8 mouse cellular contexts compared by ENCODE assay signal in genomic region chr5:142812976-142813721, GRCm38 (mm10). TPM values are rescaled to one million over a fixed set of nuclear protein-coding genes. Genes with fewer than 3 reads are reported as not detected.
DNase-seq lines count a peak whose midpoint lies in the region; ATAC-seq and TF ChIP-seq lines count a peak whose summit lies in the region.

No protein-coding gene starts in this region.

- H3K9me3 ChIP-seq in G1E (replicated peaks): peaks cover 26% of the 10 kb centered on the region
- no peaks in the 10 kb centered on the region for H3K9me3 ChIP-seq in forebrain, embryonic 13.5 days (replicated peaks)
- H3K9me3 ChIP-seq in limb, embryonic 10.5 days (replicated peaks): no peaks in the 10 kb centered on the region
- H3K9me3 ChIP-seq in midbrain, embryonic 13.5 days: no peaks in the 10 kb centered on the region

- peak overlapping the region; percentile 100 for H3K27ac ChIP-seq in forebrain, embryonic 13.5 days
- peak overlapping the region; percentile 100 for H3K27ac ChIP-seq in limb, embryonic 10.5 days
- peak overlapping the region; percentile 100 for H3K27ac ChIP-seq in midbrain, embryonic 13.5 days

- peaks cover 40% of the 10 kb centered on the region for H3K4me1 ChIP-seq in G1E (ENCODE audit: insufficient read depth, low read depth, low read length)
- H3K4me1 ChIP-seq in forebrain, embryonic 13.5 days: peaks cover 46% of the 10 kb centered on the region
- H3K4me1 ChIP-seq in limb, embryonic 10.5 days: peaks cover 42% of the 10 kb centered on the region
- peaks cover 45% of the 10 kb centered on the region for H3K4me1 ChIP-seq in midbrain, embryonic 13.5 days (replicated peaks)

- H3K4me3 ChIP-seq in G1E (ENCODE audit: low read depth, low read length): peak overlapping the region; percentile 73; the same call in 1 of the 2 replicates
- H3K4me3 ChIP-seq in forebrain, embryonic 13.5 days: peak overlapping the region; percentile 99
- H3K4me3 ChIP-seq in limb, embryonic 10.5 days: peak overlapping the region; percentile 68
- peak overlapping the region; percentile 100 for H3K4me3 ChIP-seq in midbrain, embryonic 13.5 days (replicated peaks)

- intact Hi-C loops in heart, postnatal 36 days (cut with DNase I): loop anchor here (10.0 kb wide), 1 partner anchor 712 kb away; the partner anchor contains the start of gene Rac1

- TF ChIP-seq CTCF in G1E (IDR thresholded peaks at IDR 0.05; ENCODE audit: low read depth, low read length): no peak

- no peak for DNase-seq in G1E (ENCODE audit: low spot score)
- peak; percentile 52 to 68 for DNase-seq in adrenal gland, postnatal 36 days
- DNase-seq in heart, postnatal 36 days: peak; percentile 69 to 72
- peak; percentile 61 for DNase-seq in limb, embryonic 10.5 days (ENCODE audit: low spot score)
- DNase-seq in spleen, postnatal 14 days (ENCODE audit: low spot score in 2 of 2): no peak

- H3K9ac ChIP-seq in forebrain, embryonic 13.5 days: peak overlapping the region; percentile 100
- H3K9ac ChIP-seq in midbrain, embryonic 13.5 days (replicated peaks): peak overlapping the region; percentile 100

- 0% methylated on average over 18 of the region's 18 CpGs for WGBS in forebrain, embryonic 13.5 days
- 3% methylated on average over 18 of the region's 18 CpGs for WGBS in limb, embryonic 10.5 days
- WGBS in midbrain, embryonic 13.5 days: 0% methylated on average over 18 of the region's 18 CpGs

- H3K4me2 ChIP-seq in forebrain, embryonic 13.5 days: peak overlapping the region; percentile 98
- peak overlapping the region; percentile 99 for H3K4me2 ChIP-seq in midbrain, embryonic 13.5 days (replicated peaks)

- peaks cover 4% of the 10 kb centered on the region for H3K36me3 ChIP-seq in G1E (replicated peaks)
- peaks cover 40% of the 10 kb centered on the region for H3K36me3 ChIP-seq in forebrain, embryonic 13.5 days (ENCODE audit: poor library complexity, severe bottlenecking)
- H3K36me3 ChIP-seq in limb, embryonic 10.5 days: peaks cover 65% of the 10 kb centered on the region
- H3K36me3 ChIP-seq in midbrain, embryonic 13.5 days: peaks cover 19% of the 10 kb centered on the region

- H3K27me3 ChIP-seq in G1E (ENCODE audit: insufficient read depth, low read length): peaks cover 68% of the 10 kb centered on the region
- H3K27me3 ChIP-seq in forebrain, embryonic 13.5 days: no peaks in the 10 kb centered on the region
- no peaks in the 10 kb centered on the region for H3K27me3 ChIP-seq in limb, embryonic 10.5 days (ENCODE audit: low read depth, poor library complexity, severe bottlenecking)
- H3K27me3 ChIP-seq in midbrain, embryonic 13.5 days: no peaks in the 10 kb centered on the region

- ATAC-seq in G1E (ENCODE audit: extremely low read depth, insufficient number of reproducible peaks, low FRiP score, poor library complexity, severe bottlenecking): no peak
- ATAC-seq in forebrain, embryonic 13.5 days: no peak
- ATAC-seq in midbrain, embryonic 13.5 days: no peak
- no peak for ATAC-seq in erythroid progenitor cell, adult 5-6 weeks (replicated peaks; ENCODE audit: low FRiP score, poor library complexity, severe bottlenecking)

RNA-seq across cellular contexts. Expression of gene Tnrc18, which starts 4.3 kb away (rescaled TPM):
- 30.2 and 36.3 TPM in 2 replicates for total RNA-seq in G1E (2014; fragmentation: Nextera tagmentation)
- 4.6 and 5.4 TPM in 2 replicates for total RNA-seq in G1E (2017)
- 81.6 and 90.7 TPM in 2 replicates for polyA plus RNA-seq in G1E (2012)
- total RNA-seq in adrenal gland, postnatal 36 days (2021): 10 to 100 TPM; 79.8 to 81.9 TPM
- 34.7 and 35.9 TPM in 2 replicates for polyA plus RNA-seq in forebrain, embryonic 13.5 days (2015; fragmentation: Nextera tagmentation; extraction: Ambion mirVana)
- total RNA-seq in heart, postnatal 36 days (2021): 10 to 100 TPM; 55.4 to 62.3 TPM
- 24.7 and 39.0 TPM in 2 replicates for polyA plus RNA-seq in limb, embryonic 10.5 days (2016; fragmentation: Nextera tagmentation; extraction: Ambion mirVana)
- polyA plus RNA-seq in midbrain, embryonic 13.5 days (2015; fragmentation: Nextera tagmentation; extraction: Ambion mirVana): 30.5 and 40.7 TPM in 2 replicates
- total RNA-seq in erythroid progenitor cell, adult 5-6 weeks (2015; ENCODE audit: low replicate concordance): 14.4 and 21.8 TPM in 2 replicates
- 15.1 TPM in 2 replicates for total RNA-seq in erythroid progenitor cell, adult 5-6 weeks (2017; ENCODE audit: low replicate concordance)

Comparison
In these comparisons a context has a peak if more than half of its experiments do, and no peak if none do; other contexts are left out.
1. DNase-seq: peak in adrenal gland, postnatal 36 days (2 of 2), heart, postnatal 36 days (2 of 2) and limb, embryonic 10.5 days (single experiment); none in G1E (single experiment) and spleen, postnatal 14 days (0 of 2).
2. Peak in every context shown above with its lines, with median percentiles within 50 percentile points of each other: H3K4me3 ChIP-seq and H3K27ac ChIP-seq.